In the genomic region with DNA sequence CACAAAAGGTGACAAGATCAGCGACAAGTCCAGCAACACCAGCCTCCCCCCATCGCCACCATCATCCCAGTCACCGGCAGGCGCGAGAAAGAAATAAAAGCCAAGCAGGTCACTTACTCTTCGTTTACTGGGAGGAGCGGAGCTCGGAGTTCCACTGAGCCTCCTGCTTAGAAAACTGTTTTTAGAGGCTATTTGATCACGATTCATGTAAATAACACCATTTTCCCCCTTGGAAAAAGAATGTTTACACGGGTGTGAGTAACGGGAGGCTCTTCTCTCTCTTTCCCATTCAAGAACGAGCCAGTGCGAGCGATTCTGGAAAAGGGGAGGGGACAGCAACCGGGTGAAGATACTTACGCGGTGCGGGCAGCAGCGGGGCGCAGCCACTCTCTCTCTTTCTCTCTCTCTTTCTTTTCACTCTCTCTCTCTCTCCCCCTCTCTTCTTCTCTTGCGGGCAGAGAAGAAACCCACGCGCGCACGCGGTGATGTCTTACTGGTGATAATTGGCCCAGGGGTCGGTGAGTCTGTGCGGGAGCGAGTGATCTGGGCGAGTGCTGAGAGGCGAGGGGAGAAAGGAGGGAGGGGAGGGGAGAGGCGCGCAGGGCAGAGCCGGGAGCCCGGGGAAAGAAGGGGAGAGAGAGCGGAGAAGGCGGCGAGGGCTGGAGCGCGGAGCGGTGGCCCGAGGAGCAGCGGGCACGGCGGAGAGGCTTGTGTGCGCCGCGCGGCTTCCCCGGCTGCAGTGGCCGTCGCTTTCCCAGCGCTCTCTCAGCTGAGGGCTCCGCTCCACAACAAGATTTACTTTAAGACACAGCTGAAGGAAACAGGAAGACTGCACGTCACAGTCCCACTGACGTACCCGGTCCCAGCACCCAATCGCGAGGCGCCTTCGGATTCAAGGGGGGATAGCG, we compare ENCODE assay signal across 8 mouse cellular contexts. TPM values are rescaled to one million over a fixed set of nuclear protein-coding genes. Genes with fewer than 3 reads are reported as not detected.
DNase-seq lines count a peak whose midpoint lies in the region; ATAC-seq and TF ChIP-seq lines count a peak whose summit lies in the region.

A gene (minus strand): TSS at position 804 of the 908 bp plus-strand sequence.

- peak; percentile 68 for DNase-seq in layer of hippocampus, adult 11-12 months (ENCODE audit: low spot score)
- DNase-seq in layer of hippocampus, adult 9-10 months (ENCODE audit: low spot score) = no peak
- DNase-seq in gastrocnemius, postnatal 36 days = peak; percentile 52 to 58
- peak; percentile 52 for DNase-seq in induced T-regulatory cell, adult 2 months (ENCODE audit: low read depth)
- DNase-seq in left cerebral cortex, adult 2 months (ENCODE audit: extremely low spot score in 1 of 2, low spot score in 2 of 2) = peak; percentile 40 to 52
- DNase-seq in lung, postnatal 14 days = peak; percentile 68
- DNase-seq in right cerebral cortex, postnatal 25 days = peak; percentile 60

- no peak for TF ChIP-seq CTCF in left cerebral cortex, adult 2 months (IDR thresholded peaks at IDR 0.05)

- intact Hi-C loops in gastrocnemius, postnatal 36 days (cut with DNase I) = no loop called here
- intact Hi-C loops in left cerebral cortex, adult 2 months (cut with DNase I) = no loop called here

- peak within 1 kb of the TSS; percentile 69 for H3K27ac ChIP-seq in left cerebral cortex, adult 2 months

- peak within 1 kb of the TSS; percentile 50 for H3K4me3 ChIP-seq in left cerebral cortex, adult 2 months

- peak; percentile 50 for ATAC-seq in common myeloid progenitor, adult 5-6 weeks (replicated peaks; ENCODE audit: low read depth, poor library complexity, severe bottlenecking)

RNA-seq across cellular contexts. Expression of the gene that starts here (rescaled TPM):
- total RNA-seq in common myeloid progenitor, adult 5-6 weeks (2017) = 0.05 TPM in 1 of 2 replicates, not detected in the other
- total RNA-seq in gastrocnemius, postnatal 36 days (2021) = 1 to 10 TPM; 2.4 to 3.2 TPM
- 1 to 10 TPM; 7.3 to 7.4 TPM for total RNA-seq in left cerebral cortex, adult 2 months (2021)

Comparison
In these comparisons a context has a peak if more than half of its experiments do, and no peak if none do; other contexts are left out.
1. Peak in ATAC-seq in common myeloid progenitor, adult 5-6 weeks; RNA of the gene not detected or under 1 TPM.